26 mouse cellular contexts compared by ENCODE assay signal in the genomic region with DNA sequence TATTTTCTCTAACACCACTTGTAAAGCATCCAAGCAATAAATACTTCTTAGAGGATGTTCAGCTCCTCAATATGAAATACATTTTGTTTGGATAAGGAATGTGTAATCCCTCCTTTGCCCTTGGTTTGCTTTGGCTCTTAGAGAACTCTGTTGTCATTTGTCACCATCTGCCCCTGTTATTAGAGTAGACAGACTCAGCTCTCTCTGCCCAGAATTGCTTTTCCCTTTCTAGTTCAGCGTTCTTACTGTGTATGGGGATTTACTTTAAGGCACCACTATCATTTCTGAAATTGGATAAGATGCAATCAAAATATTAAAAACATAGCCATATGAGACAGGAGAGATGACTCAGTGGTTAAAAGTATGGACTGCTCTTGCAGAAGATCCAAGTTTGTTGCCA.
DNase-seq lines count a peak whose midpoint lies in the region; ATAC-seq and TF ChIP-seq lines count a peak whose summit lies in the region.
"Had no signal": no experiment of that assay in that cellular context is flagged by ENCODE, and none has a peak within 500 bp of the region (broad histone marks: within the 10 kb centered on the region; RNA-seq: fewer than 3 reads in every experiment).

No protein-coding gene starts in this region.

- no peaks in the 10 kb centered on the region for H3K36me3 ChIP-seq in lung, embryonic 16.5 days (ENCODE audit: control insufficient read depth, insufficient read depth, low read length)
- no peaks in the 10 kb centered on the region for H3K36me3 ChIP-seq in lung, postnatal 0 days (ENCODE audit: insufficient read depth, low read length)
- H3K36me3 ChIP-seq: hindbrain, embryonic 13.5 days; midbrain, embryonic 10.5 days; midbrain, embryonic 15.5 days had no signal

- WGBS in lung, embryonic 16.5 days: 63% methylated on average over 1 of the region's 1 CpGs
- WGBS in lung, postnatal 0 days: 46% methylated on average over 1 of the region's 1 CpGs

- peak; percentile 25 for DNase-seq in heart, adult 11 months
- no peak for DNase-seq in heart, postnatal 4 days
- no peak for DNase-seq in lung, postnatal 0 days (ENCODE audit: low spot score)
- no peak for DNase-seq in frontal cortex, adult 2 months (ENCODE audit: extremely low spot score in 1 of 2, low spot score in 1 of 2)
- no peak for DNase-seq in thymus, postnatal 36 days
- DNase-seq: cerebellum, adult 18-20 months; cerebellum, postnatal 14 days; gastrocnemius, postnatal 10 days; heart, postnatal 36 days; kidney, adult 9 months; kidney, postnatal 10 days; layer of hippocampus, adult 9-11 months; liver; lung, adult 2 months; right cerebral cortex, adult 18-20 months; spleen, adult 18-20 months; thymus, postnatal 14 days had no signal

- no peak overlapping the region for H3K4me2 ChIP-seq in lung, embryonic 16.5 days (ENCODE audit: low read depth, low read length)
- no peak overlapping the region for H3K4me2 ChIP-seq in lung, postnatal 0 days (replicated peaks; ENCODE audit: low read depth, low read length)
- H3K4me2 ChIP-seq: hindbrain, embryonic 13.5 days; midbrain, embryonic 15.5 days had no signal

- H3K27me3 ChIP-seq in lung, embryonic 16.5 days (ENCODE audit: control insufficient read depth, insufficient read depth, low read depth, low read length): no peaks in the 10 kb centered on the region
- H3K27me3 ChIP-seq in lung, postnatal 0 days (replicated peaks; ENCODE audit: insufficient read depth, low read length): no peaks in the 10 kb centered on the region
- H3K27me3 ChIP-seq: hindbrain, embryonic 13.5 days; midbrain, embryonic 15.5 days had no signal

- peaks cover 2% of the 10 kb centered on the region for H3K4me1 ChIP-seq in lung, embryonic 16.5 days (replicated peaks; ENCODE audit: control insufficient read depth, insufficient read depth, low read length)
- peaks cover 4% of the 10 kb centered on the region; the same call in 1 of the 2 replicates for H3K4me1 ChIP-seq in lung, postnatal 0 days (ENCODE audit: insufficient read depth, low read depth, low read length)
- peaks cover 7% of the 10 kb centered on the region for H3K4me1 ChIP-seq in embryonic fibroblast, embryonic 13.5 days (ENCODE audit: control insufficient read depth, insufficient read depth, low read length)

- TF ChIP-seq EP300 in lung, postnatal 0 days (IDR thresholded peaks at IDR 0.05): no peak

- no peak overlapping the region for H3K9ac ChIP-seq in lung, embryonic 16.5 days (ENCODE audit: low read length)
- no peak overlapping the region for H3K9ac ChIP-seq in lung, postnatal 0 days (replicated peaks; ENCODE audit: low read depth)
- H3K9ac ChIP-seq: hindbrain, embryonic 13.5 days; liver, embryonic 14.5 days; midbrain, embryonic 15.5 days had no signal

- H3K27ac ChIP-seq in lung, embryonic 16.5 days (ENCODE audit: low read length): peak overlapping the region; percentile 33; the same call in 1 of the 2 replicates
- H3K27ac ChIP-seq in lung, postnatal 0 days (ENCODE audit: low read length): no peak overlapping the region; the same call in 1 of the 2 replicates
- H3K27ac ChIP-seq in embryonic fibroblast, embryonic 13.5 days (ENCODE audit: insufficient read depth, low read length): peak overlapping the region; percentile 83; the same call in 1 of the 2 replicates
- H3K27ac ChIP-seq: hindbrain, embryonic 13.5 days; liver, embryonic 14.5 days; midbrain, embryonic 10.5 days; midbrain, embryonic 15.5 days had no signal

- H3K4me3 ChIP-seq in lung, embryonic 16.5 days (ENCODE audit: low read length): no peak overlapping the region
- no peak overlapping the region for H3K4me3 ChIP-seq in lung, postnatal 0 days (ENCODE audit: low read depth, low read length)
- H3K4me3 ChIP-seq in embryonic fibroblast, embryonic 13.5 days (ENCODE audit: insufficient read depth, low read length): no peak overlapping the region
- H3K4me3 ChIP-seq: erythroblast, embryonic 14.5 days; hindbrain, embryonic 13.5 days; midbrain, embryonic 10.5 days; midbrain, embryonic 15.5 days had no signal

- ATAC-seq in lung, embryonic 16.5 days (ENCODE audit: low read depth): no peak
- no peak for ATAC-seq in lung, postnatal 0 days
- ATAC-seq: forebrain, embryonic 16.5 days; inflammation-experienced regulatory T-cells, adult 6 months; midbrain, embryonic 15.5 days had no signal

- H3K9me3 ChIP-seq in lung, embryonic 16.5 days (ENCODE audit: control insufficient read depth, low read length): no peaks in the 10 kb centered on the region
- no peaks in the 10 kb centered on the region for H3K9me3 ChIP-seq in lung, postnatal 0 days (ENCODE audit: low read length)
- H3K9me3 ChIP-seq: hindbrain, embryonic 13.5 days; midbrain, embryonic 10.5 days; midbrain, embryonic 15.5 days had no signal

- TF ChIP-seq POLR2A in embryonic fibroblast, embryonic 13.5 days (IDR thresholded peaks at IDR 0.05; ENCODE audit: low read depth, low read length): no peak

- no peak for TF ChIP-seq CTCF in lung, postnatal 0 days (IDR thresholded peaks at IDR 0.05)
- no peak for TF ChIP-seq CTCF in embryonic fibroblast, embryonic 13.5 days (IDR thresholded peaks at IDR 0.05; ENCODE audit: borderline replicate concordance, insufficient read depth, low read length)
